Mouse (Mus musculus): ENCODE data around the gene Rapgef1.
"Not testable (repeated sequence)": the region's sequence is repeated elsewhere in the genome, so short reads cannot be mapped to it uniquely, and the experiment has no call there.

Rapgef1 gene

GRCm38 (mm10) chr2:29748499-29748898 lies 129.0 kb downstream of the Rapgef1 start:
- DNase-seq: no peak

DNA sequence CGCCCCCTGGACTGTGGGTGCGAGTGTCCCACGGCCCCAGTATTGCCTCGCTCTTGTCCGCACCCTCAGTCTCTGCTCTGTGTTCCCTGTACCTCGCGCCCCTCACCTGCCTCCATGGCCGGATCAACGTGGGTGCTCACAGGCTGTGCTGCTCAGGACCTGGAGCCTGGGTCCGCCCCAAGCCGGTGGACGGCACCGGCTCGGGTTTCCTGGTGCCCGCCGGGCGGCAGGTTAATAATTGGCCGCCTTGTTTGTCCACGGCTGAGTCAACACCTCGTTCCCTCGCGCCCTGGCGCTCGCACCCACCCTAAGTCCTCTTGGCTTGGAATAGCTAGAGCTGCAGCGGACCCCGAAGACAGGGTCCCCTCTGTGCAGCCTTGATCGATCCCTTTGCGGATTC lies 132.0 kb downstream of the Rapgef1 start, which contains the start of gene Gm13420:
Gm13420 (minus strand) TSS at position 189 of the 400 bp plus-strand sequence.
- no peak for DNase-seq

DNA sequence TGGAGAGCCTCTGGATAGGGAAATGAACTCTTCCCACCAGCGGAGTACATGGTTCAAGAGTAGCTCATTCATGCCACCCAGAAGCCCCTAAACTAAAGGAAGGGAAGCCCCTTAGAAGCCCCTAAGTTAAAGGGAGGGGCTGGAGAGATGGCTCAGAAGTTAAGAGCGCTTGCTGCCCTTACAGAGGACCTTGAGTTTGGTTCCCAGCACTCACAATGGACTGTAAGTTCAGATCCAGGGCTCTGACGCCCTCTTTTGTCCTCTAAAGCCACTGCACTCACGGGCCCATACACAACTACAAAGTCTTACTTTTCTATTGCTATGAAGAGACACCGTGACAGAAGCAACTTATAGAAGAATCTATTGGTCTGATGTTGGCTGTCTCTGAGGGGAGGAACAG lies 132.9 kb downstream of the Rapgef1 start:
- DNase-seq: no peak

DNA sequence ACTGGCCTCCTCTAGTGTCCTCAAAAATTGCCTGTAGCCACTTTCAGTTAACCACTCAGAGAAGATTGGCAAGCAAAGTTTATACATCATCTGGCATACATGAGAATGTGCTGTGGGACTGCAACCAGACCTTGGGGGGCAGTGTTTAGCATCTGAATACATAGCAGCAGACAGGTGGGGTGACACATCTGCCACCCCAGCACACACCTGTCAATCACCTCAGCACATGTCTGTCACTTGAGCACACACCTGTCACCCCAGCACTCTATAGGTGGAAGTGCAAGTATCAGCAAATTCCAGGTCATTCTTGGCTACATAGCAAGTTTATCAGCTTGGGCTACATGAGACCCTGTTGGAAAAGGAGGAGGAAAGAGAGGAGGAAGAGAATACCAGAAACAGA lies 136.2 kb downstream of the Rapgef1 start:
- DNase-seq: no peak

- peak; percentile 45 for DNase-seq
Observed at GRCm38 (mm10) chr2:29764831-29765230, 145.3 kb downstream of the Rapgef1 start.

- no peak for DNase-seq
Observed at GRCm38 (mm10) chr2:29767976-29768709, 148.6 kb downstream of the Rapgef1 start.

- no peak for DNase-seq
Observed at GRCm38 (mm10) chr2:29768901-29769300, 149.4 kb downstream of the Rapgef1 start.

- DNase-seq: no peak
Observed at GRCm38 (mm10) chr2:29770162-29770561, 150.6 kb downstream of the Rapgef1 start.

DNA sequence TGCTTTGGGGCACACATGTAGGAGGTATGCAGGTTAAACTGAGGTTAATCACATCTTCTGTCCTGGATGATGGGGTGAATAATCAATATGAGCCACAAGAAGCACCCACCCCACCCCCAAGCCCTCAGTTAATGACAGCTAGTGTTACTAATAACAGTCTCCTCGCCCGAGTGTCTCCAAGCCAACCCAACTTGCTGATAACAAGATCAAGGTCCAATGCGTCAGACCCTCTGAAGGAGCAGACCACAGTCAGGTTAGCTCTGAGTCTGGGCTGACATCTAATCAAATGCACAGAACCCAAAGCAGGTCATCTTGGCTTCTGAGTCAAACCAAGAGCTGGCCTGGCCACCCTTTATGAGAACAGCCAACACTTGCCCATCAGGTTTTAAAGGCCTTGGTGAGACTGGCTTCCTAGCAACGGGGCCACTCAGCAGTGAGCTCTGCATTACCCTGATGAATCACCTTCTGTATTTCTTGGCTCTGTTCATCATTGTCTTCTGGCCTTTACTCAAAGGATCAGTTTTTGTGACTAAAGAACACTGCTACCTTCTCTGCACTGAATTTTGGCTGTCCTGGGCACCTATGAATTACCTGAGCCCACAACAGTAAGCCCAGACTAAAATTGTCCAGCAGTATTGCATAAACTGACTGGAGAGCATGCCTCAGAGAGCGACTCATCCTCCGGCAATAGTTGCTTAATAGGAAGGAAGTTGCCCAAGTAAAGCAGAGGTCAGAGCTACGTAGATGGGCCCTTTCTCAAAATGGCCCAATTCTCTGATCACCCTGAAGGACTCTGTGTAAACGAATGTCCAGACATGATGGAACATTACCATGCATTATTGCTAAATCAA lies 152.3 kb downstream of the Rapgef1 start:
- no peak for DNase-seq

GRCm38 (mm10) chr2:29773323-29773722 lies 153.8 kb downstream of the Rapgef1 start:
- no peak for DNase-seq

- not testable (repeated sequence) for DNase-seq
Observed at GRCm38 (mm10) chr2:29781256-29781655, 161.7 kb downstream of the Rapgef1 start.

DNA sequence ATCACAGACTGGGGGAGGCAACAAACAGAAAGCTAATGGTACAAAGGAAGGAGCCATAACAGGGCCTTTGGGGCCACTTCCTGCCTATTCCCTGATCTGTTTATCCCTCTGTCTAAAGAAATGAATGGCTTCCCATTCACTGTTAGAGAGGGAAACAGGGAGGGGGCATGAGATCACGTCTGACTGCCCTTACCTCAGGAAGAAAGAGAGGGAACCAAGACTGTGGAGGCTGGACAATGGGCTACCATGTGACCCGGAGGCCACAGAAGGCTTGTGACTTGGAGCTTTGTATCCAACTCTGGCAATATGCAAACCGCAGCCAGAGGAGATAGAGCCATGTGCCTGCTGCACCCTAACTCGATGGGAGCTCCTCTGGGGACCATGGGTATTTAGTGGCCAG lies 164.8 kb downstream of the Rapgef1 start:
- DNase-seq: no peak

DNA sequence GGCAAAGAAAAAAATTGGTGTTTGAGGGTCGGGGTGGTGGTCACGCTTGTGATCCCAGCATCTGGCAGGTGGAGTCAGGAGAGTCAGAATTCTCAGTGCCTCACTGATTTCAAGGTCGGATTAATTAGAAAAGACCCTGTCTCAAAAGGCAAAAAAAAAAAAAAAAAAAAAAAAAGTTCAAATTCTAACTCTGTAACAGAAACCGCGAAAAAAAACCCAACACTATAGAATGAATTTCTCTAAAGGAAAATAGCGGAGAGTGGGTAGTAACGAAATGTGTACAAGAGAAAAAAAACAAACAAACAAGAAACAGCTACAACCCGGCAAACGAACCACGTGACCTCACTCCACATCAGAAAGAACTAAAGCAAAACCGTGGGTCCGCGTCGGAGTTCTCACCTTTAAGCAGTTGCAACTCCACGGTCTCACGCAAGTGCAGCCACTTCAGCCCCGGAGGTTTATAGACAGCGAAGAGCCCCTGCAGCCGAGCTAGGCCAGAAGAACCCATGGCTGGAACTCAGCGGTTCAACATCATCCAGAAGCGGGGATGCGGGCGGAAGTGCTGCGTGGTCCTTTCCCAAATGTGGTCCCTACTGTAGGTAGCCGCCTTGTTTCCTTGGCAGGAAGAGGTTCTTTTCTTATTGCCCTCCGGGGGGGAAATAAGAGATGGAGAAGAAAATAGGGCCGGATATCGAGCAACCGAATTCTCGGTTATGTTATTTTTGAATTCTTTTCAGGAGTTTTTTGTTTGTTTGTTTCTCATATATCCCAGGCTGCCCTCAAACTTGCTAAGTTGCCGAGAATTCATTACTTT lies 167.8 kb downstream of the Rapgef1 start, which contains the start of gene Coq4:
Coq4 (plus strand) TSS at position 390 of the 814 bp plus-strand sequence.
- peak; percentile 92 for DNase-seq

DNA sequence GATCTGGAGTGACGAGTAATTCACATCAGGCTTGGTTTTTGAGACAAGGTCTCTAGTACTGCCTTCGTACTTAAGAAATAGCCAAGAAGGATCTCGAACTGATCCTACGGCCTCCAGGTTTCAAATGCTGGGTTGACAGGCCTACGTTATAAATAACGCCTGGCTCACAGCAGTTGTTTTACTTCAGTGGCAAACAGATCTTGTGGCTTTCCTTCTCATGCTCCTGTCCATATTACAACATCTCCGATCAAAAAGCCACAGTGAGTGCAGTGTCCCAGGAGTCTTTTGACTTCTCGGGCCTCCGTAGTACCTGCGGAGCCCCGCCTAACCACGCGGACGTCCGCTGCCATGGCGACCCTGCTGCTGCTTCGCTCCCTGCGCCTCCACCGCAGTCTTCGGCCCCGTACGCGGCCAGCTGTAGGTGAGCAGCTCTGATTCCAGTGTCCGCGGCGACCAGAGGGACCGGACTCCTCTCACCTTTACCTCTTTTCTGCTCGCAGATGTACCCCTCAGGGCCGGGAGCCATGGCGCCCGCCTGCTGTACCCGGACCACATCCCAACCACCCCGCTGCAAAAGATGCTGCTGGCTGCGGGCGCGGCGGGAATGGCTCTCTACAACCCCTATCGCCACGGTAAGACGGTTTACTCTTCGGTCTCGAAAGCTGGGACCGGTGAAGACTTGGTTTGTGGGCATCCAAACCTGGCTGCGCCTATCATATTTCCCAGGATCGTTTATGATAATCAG lies 168.6 kb downstream of the Rapgef1 start, which contains the start of gene Trub2:
Trub2 (minus strand) TSS at position 566 of the 745 bp plus-strand sequence.
- peak; percentile 85 for DNase-seq
